In genomic region chr2:173245258-173245657, GRCm38 (mm10) we compare ENCODE assay signal across 28 mouse cellular contexts. TPM values are rescaled to one million over a fixed set of nuclear protein-coding genes. Genes with fewer than 3 reads are reported as not detected.
DNase-seq lines count a peak whose midpoint lies in the region; ATAC-seq and TF ChIP-seq lines count a peak whose summit lies in the region.
"Had no signal": no experiment of that assay in that cellular context is flagged by ENCODE, and none has a peak within 500 bp of the region (broad histone marks: within the 10 kb centered on the region; RNA-seq: fewer than 3 reads in every experiment).

No protein-coding gene starts in this region.

- no peak overlapping the region for H3K9ac ChIP-seq in intestine, postnatal 0 days (ENCODE audit: low read depth, low read length)
- H3K9ac ChIP-seq: hindbrain, embryonic 14.5 days; intestine, embryonic 15.5 days; limb, embryonic 12.5 days; liver, postnatal 0 days; neural tube, embryonic 15.5 days had no signal

- 91% methylated on average over 20 of the region's 20 CpGs for WGBS in intestine, postnatal 0 days

- no peak overlapping the region for H3K4me2 ChIP-seq in intestine, postnatal 0 days (replicated peaks; ENCODE audit: low read depth)
- H3K4me2 ChIP-seq: hindbrain, embryonic 14.5 days; intestine, embryonic 15.5 days; limb, embryonic 12.5 days; liver, embryonic 11.5 days; midbrain, embryonic 11.5 days; neural tube, embryonic 15.5 days had no signal

- H3K4me3 ChIP-seq in intestine, postnatal 0 days (ENCODE audit: low read depth, low read length): no peak overlapping the region
- H3K4me3 ChIP-seq: forebrain, embryonic 10.5 days; heart, embryonic 10.5 days; intestine, embryonic 15.5 days; limb, embryonic 12.5 days; neural tube, embryonic 15.5 days had no signal

- H3K27ac ChIP-seq in intestine, postnatal 0 days (ENCODE audit: low read depth, low read length): no peak overlapping the region
- H3K27ac ChIP-seq: forebrain, embryonic 10.5 days; heart, embryonic 10.5 days; hindbrain, embryonic 14.5 days; intestine, embryonic 15.5 days; limb, embryonic 12.5 days; neural tube, embryonic 15.5 days had no signal

- H3K4me1 ChIP-seq in intestine, postnatal 0 days (replicated peaks; ENCODE audit: control insufficient read depth, insufficient read depth, low read length): peaks cover 5% of the 10 kb centered on the region; the same call in 1 of the 2 replicates

- DNase-seq in frontal cortex, postnatal 10 days (ENCODE audit: low spot score in 2 of 2): no peak
- DNase-seq in layer of hippocampus, adult 8-10 months (ENCODE audit: low spot score in 2 of 2): peak; percentile 34 to 41
- no peak for DNase-seq in layer of hippocampus, postnatal 25 days (ENCODE audit: extremely low spot score in 1 of 2, low spot score in 1 of 2)
- peak; percentile 39 for DNase-seq in right cerebral cortex, postnatal 25 days
- DNase-seq in right cerebral cortex, postnatal 4 days: no peak
- no peak for DNase-seq in cerebellum, adult 9-10 months
- DNase-seq: adrenal gland, postnatal 25 days; cerebellum, adult 11 months; gastrocnemius, postnatal 10 days; heart, postnatal 4 days; kidney, postnatal 36 days; liver, postnatal 0 days; lung, postnatal 10 days; right cerebral cortex, postnatal 14 days had no signal

- H3K36me3 ChIP-seq in intestine, postnatal 0 days (ENCODE audit: control insufficient read depth, insufficient read depth): no peaks in the 10 kb centered on the region; the same call in 1 of the 2 replicates
- H3K36me3 ChIP-seq: forebrain, embryonic 10.5 days; heart, embryonic 10.5 days; intestine, embryonic 15.5 days; limb, embryonic 12.5 days; neural tube, embryonic 15.5 days had no signal

- H3K27me3 ChIP-seq in intestine, postnatal 0 days (replicated peaks; ENCODE audit: control insufficient read depth, insufficient read depth, low read length): no peaks in the 10 kb centered on the region
- H3K27me3 ChIP-seq: intestine, embryonic 15.5 days; neural tube, embryonic 15.5 days had no signal

- peak; percentile 20; the same call in 1 of the 2 replicates for ATAC-seq in frontal cortex, adult (ENCODE audit: low TSS enrichment)
- no peak for ATAC-seq in intestine, postnatal 0 days
- ATAC-seq: intestine, embryonic 15.5 days; liver, postnatal 0 days had no signal

- H3K9me3 ChIP-seq in intestine, postnatal 0 days (ENCODE audit: control insufficient read depth): no peaks in the 10 kb centered on the region
- H3K9me3 ChIP-seq: forebrain, embryonic 10.5 days; heart, embryonic 10.5 days; intestine, embryonic 15.5 days; limb, embryonic 12.5 days; neural tube, embryonic 15.5 days had no signal

- TF ChIP-seq CTCF in intestine, postnatal 0 days (IDR thresholded peaks at IDR 0.05; ENCODE audit: low read depth): no peak

RNA-seq across cellular contexts. Expression of gene Zbp1, which starts 26.5 kb away (rescaled TPM):
- 1 to 10 TPM in 2 of 4 experiments, not detected in 2; 1.5 to 2.5 TPM for total RNA-seq in layer of hippocampus, adult 8-10 months (2022)
- not detected for total RNA-seq in layer of hippocampus, postnatal 25 days (2021)
- 13.9 and 14.0 TPM in 2 replicates for polyA plus RNA-seq in intestine, postnatal 0 days (2015; fragmentation: Nextera tagmentation; extraction: Ambion mirVana)
- total RNA-seq: midbrain, postnatal 0 days had no signal
- polyA plus RNA-seq: embryonic facial prominence, embryonic 11.5 days; forebrain, embryonic 10.5 days; heart, embryonic 10.5 days; kidney, embryonic 14.5 days; limb, embryonic 12.5 days; liver, embryonic 11.5 days had no signal

RNA-seq across cellular contexts. Expression of gene Pmepa1, which starts 31.1 kb away (rescaled TPM):
- total RNA-seq in layer of hippocampus, adult 8-10 months (2022): 10 to 100 TPM; 15.0 to 37.8 (median 25.3) TPM
- 10 to 100 TPM; 26.2 TPM for total RNA-seq in layer of hippocampus, postnatal 25 days (2021)
- polyA plus RNA-seq in intestine, postnatal 0 days (2015; fragmentation: Nextera tagmentation; extraction: Ambion mirVana): 5.9 and 6.4 TPM in 2 replicates
- total RNA-seq: granulocyte monocyte progenitor cell, adult 5-6 weeks had no signal

Comparison
In these comparisons a context has a peak if more than half of its experiments do, and no peak if none do; other contexts are left out.
1. DNase-seq: peak in layer of hippocampus, adult 8-10 months (2 of 2) and right cerebral cortex, postnatal 25 days (single experiment); none in frontal cortex, postnatal 10 days (0 of 2), layer of hippocampus, postnatal 25 days (0 of 2), right cerebral cortex, postnatal 4 days (single experiment) and cerebellum, adult 9-10 months (single experiment).